Mouse (Mus musculus) gastrocnemius, adult 2 months (tissue): ENCODE measurements around the gene Flt3. TPM values are rescaled to one million over a fixed set of nuclear protein-coding genes. Genes with fewer than 3 reads are reported as not detected.

Experiments used
- DNase-seq: peaks from one replicate; pipeline ENCODE4 v3.0.0; 2022
- H3K27ac ChIP-seq: fragments of 200-600 bp; 2 replicates; pipeline ENCODE4 v1.8.1; 2022; ENCODE audit warnings: mild to moderate bottlenecking
- H3K4me3 ChIP-seq: fragments of 200-600 bp; 2 replicates; pipeline ENCODE4 v1.8.1; 2022; ENCODE audit warnings: mild to moderate bottlenecking, moderate library complexity
- CTCF ChIP-seq: fragments of 200-600 bp; IDR thresholded peaks from 2 replicates; pipeline ENCODE4 v1.8.1; 2022; ENCODE audit warnings: antibody characterized with exemption, mild to moderate bottlenecking, moderate library complexity
- intact Hi-C: fragments of 180-260 bp; cut with DNase I; formaldehyde crosslinking; loops from one replicate; pipeline ENCODE4 v1.15.1; 2025
- total RNA-seq, 2 experiments: library from RNA; stranded (reverse); gene quantifications; 2 replicates each; pipeline ENCODE4 v1.2.3; 2021

Gene Flt3
- total RNA-seq, 2 experiments from 2014 or later: not detected

DNA sequence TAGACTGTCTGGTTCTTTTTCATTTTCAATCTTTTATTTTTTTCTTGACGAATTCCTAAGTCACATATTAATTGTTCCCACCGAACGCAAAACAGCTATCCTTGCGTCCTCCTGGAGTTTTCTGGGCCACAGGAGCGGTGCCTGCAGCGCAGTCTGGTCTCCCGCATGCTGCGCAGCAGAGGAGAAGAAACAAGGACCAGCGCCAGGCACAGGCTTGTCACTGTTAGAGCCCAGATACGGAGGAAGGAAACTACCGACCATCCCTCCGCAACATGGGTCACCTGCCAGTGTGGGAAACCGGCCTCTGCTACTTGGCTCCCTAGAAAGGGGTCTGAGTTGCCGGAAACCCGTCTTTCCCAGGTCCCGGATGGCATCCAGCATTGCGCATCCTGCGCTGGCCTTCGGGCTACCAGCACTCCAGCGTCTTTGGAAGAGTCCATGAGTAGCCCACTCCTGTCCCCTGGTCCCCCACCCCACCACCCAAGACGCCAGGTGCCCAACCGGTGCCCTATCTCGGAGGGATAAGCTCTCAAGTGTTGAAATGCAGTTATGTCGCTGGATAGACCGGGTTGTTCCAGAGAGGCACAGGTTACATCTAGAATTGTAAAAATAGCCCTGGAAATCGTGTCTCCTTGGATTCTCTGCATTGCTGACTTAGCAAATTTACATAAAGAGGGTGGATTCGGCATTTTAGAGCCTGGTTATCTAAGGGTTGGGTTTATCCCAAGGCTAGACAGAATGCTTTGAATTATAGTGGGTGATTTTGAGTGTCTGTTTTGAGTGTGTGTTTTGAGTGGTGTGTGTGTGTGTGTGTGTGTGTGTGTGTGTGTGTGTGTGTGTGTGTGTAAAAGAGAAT is 87.2 kb downstream of the Flt3 start:
- intact Hi-C loops: loop anchor here (10.0 kb wide), 1 partner anchor 638 kb away; no protein-coding TSS in a partner anchor
- Histone ChIP-seq H3K27ac (no peak overlapping the region), H3K4me3 (no peak overlapping the region)
- no peak for DNase-seq
- no peak for TF ChIP-seq CTCF

GRCm38 (mm10) chr5:147309786-147310185 is 90.5 kb downstream of the Flt3 start:
- no peak for TF ChIP-seq CTCF
- H3K27ac ChIP-seq: no peak overlapping the region
- DNase-seq: no peak
- intact Hi-C loops: loop anchor here (10.0 kb wide), 1 partner anchor 635 kb away; no protein-coding TSS in a partner anchor
- no peak overlapping the region for H3K4me3 ChIP-seq

DNA sequence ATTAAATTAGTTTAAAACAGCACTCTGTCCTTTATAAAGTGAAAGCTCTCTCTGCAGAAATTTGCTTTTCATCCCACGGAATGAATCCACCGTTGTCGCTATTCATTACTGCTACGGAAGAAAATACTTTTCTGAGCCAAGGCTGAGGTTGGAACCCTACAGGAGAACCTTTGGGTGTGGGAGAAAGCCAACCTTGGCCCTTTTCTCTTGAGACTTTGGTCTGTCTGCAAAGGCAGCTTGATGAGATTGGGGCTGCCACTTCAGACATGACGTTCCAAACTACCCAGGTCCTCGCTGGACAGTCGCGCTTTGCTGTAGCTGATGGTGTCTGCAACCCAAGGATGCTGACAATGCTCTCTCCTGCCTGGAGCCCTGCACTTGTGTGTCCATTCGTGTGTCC is 91.8 kb downstream of the Flt3 start:
- no peak overlapping the region for H3K4me3 ChIP-seq
- no peak for TF ChIP-seq CTCF
- no peak for DNase-seq
- intact Hi-C loops: no loop called here
- H3K27ac ChIP-seq: no peak overlapping the region

- Histone ChIP-seq H3K27ac (no peak overlapping the region), H3K4me3 (no peak overlapping the region)
- intact Hi-C loops: no loop called here
- TF ChIP-seq CTCF: no peak
- DNase-seq: no peak
Observed at GRCm38 (mm10) chr5:147307398-147307785, 92.9 kb downstream of the Flt3 start.

- DNase-seq: no peak
- intact Hi-C loops: no loop called here
- no peak for TF ChIP-seq CTCF
- Histone ChIP-seq H3K4me3 (no peak within 1 kb of the TSS), H3K27ac (no peak within 1 kb of the TSS)
Observed at GRCm38 (mm10) chr5:147306638-147307397, 93.5 kb downstream of the Flt3 start, which contains the start of gene Cdx2. Cdx2 (minus strand) TSS chr5:147307270.

GRCm38 (mm10) chr5:147305856-147306637 is 94.2 kb downstream of the Flt3 start:
- Histone ChIP-seq H3K27ac (no peak overlapping the region), H3K4me3 (no peak overlapping the region)
- no peak for DNase-seq
- no peak for TF ChIP-seq CTCF
- intact Hi-C loops: no loop called here

DNA sequence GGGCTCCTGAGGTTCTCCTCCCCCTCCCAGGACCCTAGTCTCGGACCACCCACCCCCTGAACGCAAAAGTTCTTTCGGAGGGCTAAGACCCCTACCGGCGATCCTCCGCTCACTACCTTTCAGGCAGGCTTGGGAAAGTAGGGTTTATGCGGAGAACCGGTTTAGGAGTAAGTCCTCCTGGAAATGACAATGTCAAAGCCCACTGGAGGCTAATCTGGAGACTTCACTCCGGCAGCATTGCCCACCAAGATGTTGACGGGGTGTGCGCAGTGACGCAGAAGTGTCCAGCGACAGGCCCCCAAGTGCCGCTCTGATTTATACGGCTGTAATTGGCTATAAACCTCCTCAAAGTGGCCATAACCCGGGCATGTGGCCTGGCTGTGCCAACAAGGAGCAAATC is 95.1 kb downstream of the Flt3 start:
- Histone ChIP-seq H3K27ac (no peak overlapping the region), H3K4me3 (no peak overlapping the region)
- TF ChIP-seq CTCF: no peak
- no peak for DNase-seq
- intact Hi-C loops: no loop called here

- DNase-seq: no peak
- Histone ChIP-seq H3K4me3 (no peak overlapping the region), H3K27ac (no peak overlapping the region)
- no peak for TF ChIP-seq CTCF
- intact Hi-C loops: no loop called here
Observed at GRCm38 (mm10) chr5:147304276-147305155, 95.8 kb downstream of the Flt3 start.

DNA sequence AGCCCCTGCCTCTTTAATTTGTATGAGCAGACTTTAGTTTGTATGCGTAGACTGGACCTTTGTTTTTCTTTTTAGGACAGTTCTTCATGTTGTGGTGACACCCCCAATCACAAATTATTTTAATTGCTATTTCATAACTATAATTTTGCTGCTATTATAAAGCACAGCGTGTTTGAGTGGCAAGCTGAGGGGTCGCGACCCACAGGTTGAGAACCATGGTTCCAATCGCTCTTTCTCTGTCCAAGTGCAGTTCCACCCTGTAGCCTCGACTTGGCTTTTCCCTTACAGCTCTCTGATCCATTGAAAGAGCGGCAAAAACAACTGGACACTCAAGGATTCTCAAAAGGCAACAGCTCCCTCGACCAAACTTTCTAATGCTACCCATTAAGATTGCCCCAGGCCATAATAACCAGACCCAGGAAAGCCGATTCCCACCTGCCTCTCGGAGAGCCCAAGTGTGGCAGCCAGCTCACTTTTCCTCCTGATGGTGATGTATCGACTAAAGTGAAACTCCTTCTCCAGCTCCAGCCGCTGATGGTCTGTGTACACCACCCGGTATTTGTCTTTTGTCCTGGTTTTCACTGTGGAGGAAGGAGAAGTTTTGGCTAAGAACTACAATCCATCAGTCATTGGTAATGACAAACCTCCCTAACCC is 97.4 kb downstream of the Flt3 start:
- no peak for DNase-seq
- intact Hi-C loops: no loop called here
- Histone ChIP-seq H3K4me3 (no peak overlapping the region), H3K27ac (no peak overlapping the region)
- no peak for TF ChIP-seq CTCF

GRCm38 (mm10) chr5:147302141-147302540 is 98.1 kb downstream of the Flt3 start:
- Histone ChIP-seq H3K4me3 (no peak overlapping the region), H3K27ac (no peak overlapping the region)
- no peak for DNase-seq
- no peak for TF ChIP-seq CTCF
- intact Hi-C loops: no loop called here

- no peak for TF ChIP-seq CTCF
- H3K4me3 ChIP-seq: no peak overlapping the region
- no peak overlapping the region for H3K27ac ChIP-seq
- intact Hi-C loops: no loop called here
- no peak for DNase-seq
Observed at GRCm38 (mm10) chr5:147301781-147302070, 98.6 kb downstream of the Flt3 start.
